Mouse (Mus musculus) hindbrain, embryonic 14.5 days (tissue): ENCODE measurements at regions not wholly inside any gene's neighbourhood (a gene's known extent, or its start where the extent isn't known, plus 50 kb on each side); places are given as distances from the start of the nearest gene placed in this dataset.

Experiments used
- ATAC-seq: fragments of 200-750 bp; cut with Nextera tagmentation; 2 replicates; pipeline ENCODE4 v1.8.0; 2017; ENCODE audit warnings: moderate number of reproducible peaks, mild to moderate bottlenecking, moderate TSS enrichment, moderate library complexity; ENCODE audit not compliant: low FRiP score
- DNase-seq: peaks from one replicate; pipeline ENCODE4 v3.0.0-alpha.2; 2015; ENCODE audit warnings: low spot score
- H3K27ac ChIP-seq: fragments of 300-500 bp; sonication (generic); 2 replicates; pipeline ENCODE4 v1.5.1; 2014; ENCODE audit warnings: mild to moderate bottlenecking, moderate library complexity
- H3K27me3 ChIP-seq: fragments of 300-500 bp; sonication (generic); 2 replicates; pipeline ENCODE4 v1.6.1; 2014; ENCODE audit warnings: mild to moderate bottlenecking, low read length, mixed read lengths; ENCODE audit not compliant: control insufficient read depth, insufficient read depth
- H3K36me3 ChIP-seq: fragments of 300-500 bp; sonication (generic); replicated peaks from 2 replicates; pipeline ENCODE4 v1.6.1; 2014; ENCODE audit not compliant: control insufficient read depth, insufficient read depth
- H3K4me1 ChIP-seq: fragments of 300-500 bp; sonication (generic); replicated peaks from 2 replicates; pipeline ENCODE4 v1.6.1; 2014; ENCODE audit warnings: antibody characterized with exemption, low read length, mixed read lengths; ENCODE audit not compliant: control insufficient read depth, insufficient read depth
- H3K4me2 ChIP-seq: fragments of 300-500 bp; sonication (generic); replicated peaks from 2 replicates; pipeline ENCODE4 v1.6.1; 2014; ENCODE audit warnings: mild to moderate bottlenecking, moderate library complexity
- H3K4me3 ChIP-seq: fragments of 300-500 bp; sonication (generic); replicated peaks from 2 replicates; pipeline ENCODE4 v1.5.1; 2014; ENCODE audit warnings: mild to moderate bottlenecking, low read length
- H3K9ac ChIP-seq: fragments of 300-500 bp; sonication (generic); 2 replicates; pipeline ENCODE4 v1.6.1; 2014
- H3K9me3 ChIP-seq: fragments of 300-500 bp; sonication (generic); 2 replicates; pipeline ENCODE4 v1.6.1; 2016; ENCODE audit warnings: low read length; ENCODE audit not compliant: control insufficient read depth
- WGBS: fragments of 180-500 bp; shearing (Covaris S2); extraction: QIAGEN DNeasy Blood & Tissue Kit; methylation state at CpG from one replicate; pipeline ENCODE4 v1.1.7; 2014; 5-methylcytosine and 5-hydroxymethylcytosine counted together

DNA sequence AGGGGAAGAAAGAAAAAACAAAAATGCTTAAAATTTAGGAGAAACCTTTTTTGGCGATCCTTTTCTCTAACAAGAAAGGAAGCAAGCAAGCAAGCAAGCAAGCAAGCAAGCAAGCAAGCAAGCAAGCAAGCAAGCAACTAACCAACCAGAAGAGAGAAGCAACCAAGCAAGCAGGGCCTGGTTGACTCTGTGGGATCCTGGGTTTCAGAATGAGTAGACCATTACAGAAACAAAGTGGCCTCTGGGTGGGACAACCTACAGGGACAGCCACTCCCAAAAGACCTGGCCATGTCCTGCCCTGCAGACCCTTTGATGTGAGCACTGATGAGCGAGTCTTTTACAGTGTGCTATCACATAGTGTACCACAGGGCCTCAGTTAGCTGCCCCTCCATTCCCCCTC, 211.6 kb downstream of the 4933412E24Rik start:
- no peaks in the 10 kb centered on the region for H3K9me3 ChIP-seq
- no peak overlapping the region for H3K4me3 ChIP-seq
- no peak overlapping the region for H3K4me2 ChIP-seq
- 92% methylated on average over 2 of the region's 2 CpGs for WGBS
- ATAC-seq (no peak), DNase-seq (no peak)
- H3K27me3 ChIP-seq: no peaks in the 10 kb centered on the region
- H3K9ac ChIP-seq: no peak overlapping the region
- H3K36me3 ChIP-seq: no peaks in the 10 kb centered on the region
- H3K27ac ChIP-seq: no peak overlapping the region
- H3K4me1 ChIP-seq: no peaks in the 10 kb centered on the region

DNA sequence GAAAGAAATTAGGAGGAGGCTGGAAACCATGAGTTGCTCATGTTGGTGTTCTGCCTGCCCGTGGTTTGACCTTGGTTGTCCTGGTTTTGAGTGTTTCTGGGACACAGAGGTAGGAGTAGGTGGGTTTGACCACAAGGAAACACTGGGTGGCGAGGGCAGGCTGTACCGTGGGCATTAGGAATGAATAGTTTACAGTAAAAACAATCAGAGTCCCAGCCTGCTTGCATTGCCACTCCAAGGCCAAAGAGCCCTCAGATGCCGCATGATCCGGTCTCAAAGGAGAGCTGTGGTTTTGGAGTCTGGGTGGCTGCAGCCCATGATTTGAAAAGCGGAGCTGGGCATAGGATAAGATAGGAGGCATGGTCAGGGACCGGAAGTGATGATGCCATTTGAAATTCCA, 212.0 kb downstream of the 4933412E24Rik start:
- no peak for DNase-seq
- no peak overlapping the region for H3K4me3 ChIP-seq
- H3K27ac ChIP-seq: no peak overlapping the region
- no peak for ATAC-seq
- H3K36me3 ChIP-seq: no peaks in the 10 kb centered on the region
- 87% methylated on average over 7 of the region's 7 CpGs for WGBS
- no peaks in the 10 kb centered on the region for H3K9me3 ChIP-seq
- no peaks in the 10 kb centered on the region for H3K27me3 ChIP-seq
- no peaks in the 10 kb centered on the region for H3K4me1 ChIP-seq
- no peak overlapping the region for H3K4me2 ChIP-seq
- H3K9ac ChIP-seq: no peak overlapping the region

DNA sequence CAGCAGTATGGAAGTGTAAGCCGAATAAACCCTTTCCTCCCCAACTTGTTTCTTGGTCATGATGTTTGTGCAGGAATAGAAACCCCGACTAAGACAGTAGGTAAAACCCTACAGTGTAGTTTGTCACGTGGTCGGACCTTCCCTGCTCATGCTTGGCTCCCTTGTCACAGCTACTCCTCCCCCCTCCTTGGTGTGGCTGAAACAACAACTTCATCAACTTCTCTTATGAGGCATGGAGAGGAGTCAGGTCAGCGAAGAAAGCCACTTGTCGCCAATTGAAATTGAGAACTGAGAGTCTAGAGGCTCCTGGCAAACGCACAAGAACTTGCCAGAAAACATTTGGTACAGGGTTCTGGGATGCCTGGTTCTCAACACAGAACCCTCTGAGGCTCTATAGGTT, 214.1 kb downstream of the 4933412E24Rik start:
- DNase-seq (no peak), ATAC-seq (no peak)
- H3K4me3 ChIP-seq: no peak overlapping the region
- no peaks in the 10 kb centered on the region for H3K27me3 ChIP-seq
- no peaks in the 10 kb centered on the region for H3K4me1 ChIP-seq
- H3K36me3 ChIP-seq: no peaks in the 10 kb centered on the region
- H3K4me2 ChIP-seq: no peak overlapping the region
- no peak overlapping the region for H3K27ac ChIP-seq
- H3K9me3 ChIP-seq: no peaks in the 10 kb centered on the region
- 96% methylated on average over 6 of the region's 7 CpGs for WGBS
- no peak overlapping the region for H3K9ac ChIP-seq

DNA sequence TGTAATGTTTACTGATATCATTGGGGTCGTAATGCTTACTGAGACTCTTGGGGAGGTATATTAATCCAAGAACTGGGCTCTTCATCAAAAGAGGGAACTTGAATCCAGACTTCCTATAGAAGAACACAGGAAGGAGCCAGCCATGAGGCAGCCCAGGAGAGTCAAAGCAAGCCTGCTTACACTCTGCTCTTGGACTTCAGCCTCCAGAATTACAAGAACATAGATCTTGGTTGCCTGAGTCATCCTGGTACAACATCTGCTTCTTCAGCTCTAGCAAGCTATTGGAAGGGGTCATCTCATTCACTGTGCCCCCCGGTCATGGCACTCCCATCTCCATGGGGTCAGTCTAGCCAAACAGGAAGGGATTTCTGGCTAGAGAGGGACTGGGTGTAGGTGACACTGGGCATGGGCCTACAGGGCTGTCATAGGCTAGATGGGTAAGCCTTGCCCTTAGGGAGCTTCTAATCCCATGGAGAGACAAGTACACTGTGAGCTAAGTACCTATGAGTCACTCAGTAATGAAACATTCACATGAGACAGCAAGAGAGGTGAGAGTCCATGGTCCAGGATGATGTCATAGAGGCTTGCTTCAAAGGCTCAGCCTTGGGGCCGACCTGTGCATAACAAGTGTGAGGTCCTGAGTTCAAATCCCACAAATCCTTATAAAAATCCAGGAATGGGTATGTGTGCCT, 217.1 kb downstream of the 4933412E24Rik start:
- no peak for DNase-seq

DNA sequence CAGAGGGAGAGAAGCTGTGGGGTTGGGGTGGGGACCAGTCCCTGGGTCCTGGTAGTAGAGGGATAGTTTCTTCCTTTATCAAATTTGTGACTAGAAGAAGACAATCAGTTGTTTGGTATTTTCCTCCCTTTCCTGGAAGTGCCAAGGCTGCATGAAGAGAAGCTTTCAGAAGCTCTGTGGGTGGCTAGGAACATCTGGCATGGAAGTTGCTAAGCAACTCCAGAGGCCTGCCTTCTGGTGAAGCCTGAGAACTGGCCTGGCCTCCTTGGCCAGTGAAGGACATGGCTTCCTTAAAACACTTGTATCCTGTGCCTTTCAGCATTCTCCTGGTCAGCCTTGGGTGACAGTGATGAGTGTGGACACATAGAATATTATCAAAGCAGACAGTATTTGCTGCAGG, 217.9 kb downstream of the 4933412E24Rik start:
- Histone ChIP-seq H3K27ac (no peak overlapping the region), H3K9ac (no peak overlapping the region), H3K4me1 (no peaks in the 10 kb centered on the region), H3K4me3 (no peak overlapping the region), H3K4me2 (no peak overlapping the region), H3K36me3 (no peaks in the 10 kb centered on the region), H3K9me3 (no peaks in the 10 kb centered on the region), H3K27me3 (no peaks in the 10 kb centered on the region)
- no peak for DNase-seq
- no peak for ATAC-seq

More for the DNA sequence above, 217.1 kb downstream of the 4933412E24Rik start:
- H3K4me1 ChIP-seq: no peaks in the 10 kb centered on the region
- no peak overlapping the region for H3K27ac ChIP-seq
- no peak overlapping the region for H3K4me2 ChIP-seq
- no peaks in the 10 kb centered on the region for H3K27me3 ChIP-seq
- H3K9me3 ChIP-seq: no peaks in the 10 kb centered on the region
- no peak overlapping the region for H3K9ac ChIP-seq
- no peak for ATAC-seq
- H3K36me3 ChIP-seq: no peaks in the 10 kb centered on the region
- WGBS: 86% methylated on average over 3 of the region's 3 CpGs
- H3K4me3 ChIP-seq: no peak overlapping the region

DNA sequence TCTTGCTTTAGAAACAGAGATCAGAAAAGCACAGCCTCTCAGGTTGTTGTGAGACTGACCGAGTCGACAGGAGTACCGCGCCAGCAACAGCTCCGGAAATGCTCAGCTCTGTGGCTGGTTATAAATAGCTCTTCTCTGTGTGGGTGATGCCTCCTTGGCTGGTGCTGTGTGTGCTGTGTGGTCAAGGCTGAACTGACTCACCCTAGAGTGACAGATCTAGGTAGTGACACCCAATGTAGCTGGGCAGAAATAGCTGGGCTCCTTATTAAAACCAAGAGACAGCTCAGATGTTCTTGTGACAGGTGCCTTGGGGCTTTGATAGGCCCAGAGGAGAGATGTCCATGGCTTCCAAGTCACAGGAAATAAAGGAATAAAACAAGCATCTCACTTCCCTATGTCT, 220.7 kb downstream of the 4933412E24Rik start:
- WGBS: 91% methylated on average over 5 of the region's 5 CpGs
- H3K4me1 ChIP-seq: no peaks in the 10 kb centered on the region
- H3K36me3 ChIP-seq: no peaks in the 10 kb centered on the region
- H3K27me3 ChIP-seq: no peaks in the 10 kb centered on the region
- no peaks in the 10 kb centered on the region for H3K9me3 ChIP-seq
- no peak for DNase-seq
- H3K4me3 ChIP-seq: no peak overlapping the region
- no peak overlapping the region for H3K9ac ChIP-seq
- H3K27ac ChIP-seq: no peak overlapping the region
- no peak overlapping the region for H3K4me2 ChIP-seq
- no peak for ATAC-seq

DNA sequence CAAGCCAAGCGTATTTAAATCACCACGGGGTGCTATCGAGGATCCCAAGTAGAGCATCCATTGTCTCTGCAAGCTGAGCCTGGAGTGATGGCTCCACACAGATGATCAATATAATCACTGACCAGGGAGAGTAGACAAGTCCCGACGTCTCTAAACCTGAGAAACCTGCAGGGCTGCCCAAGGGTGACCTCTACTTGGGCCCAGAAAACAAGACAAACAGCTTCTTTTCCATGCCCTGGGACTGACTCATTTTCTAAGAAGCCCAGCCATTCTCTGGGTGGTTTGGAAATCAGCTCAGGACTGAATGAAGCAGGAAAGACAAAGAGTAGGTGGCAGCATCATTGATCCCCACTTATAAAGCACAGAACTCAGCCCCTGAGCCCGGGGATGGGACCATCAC, 221.5 kb downstream of the 4933412E24Rik start:
- DNase-seq: no peak
- Histone ChIP-seq H3K9ac (no peak overlapping the region), H3K4me2 (no peak overlapping the region), H3K4me1 (no peaks in the 10 kb centered on the region), H3K9me3 (no peaks in the 10 kb centered on the region), H3K36me3 (no peaks in the 10 kb centered on the region), H3K4me3 (no peak overlapping the region), H3K27me3 (no peaks in the 10 kb centered on the region), H3K27ac (no peak overlapping the region)
- ATAC-seq: no peak
- WGBS: 88% methylated on average over 6 of the region's 6 CpGs

DNA sequence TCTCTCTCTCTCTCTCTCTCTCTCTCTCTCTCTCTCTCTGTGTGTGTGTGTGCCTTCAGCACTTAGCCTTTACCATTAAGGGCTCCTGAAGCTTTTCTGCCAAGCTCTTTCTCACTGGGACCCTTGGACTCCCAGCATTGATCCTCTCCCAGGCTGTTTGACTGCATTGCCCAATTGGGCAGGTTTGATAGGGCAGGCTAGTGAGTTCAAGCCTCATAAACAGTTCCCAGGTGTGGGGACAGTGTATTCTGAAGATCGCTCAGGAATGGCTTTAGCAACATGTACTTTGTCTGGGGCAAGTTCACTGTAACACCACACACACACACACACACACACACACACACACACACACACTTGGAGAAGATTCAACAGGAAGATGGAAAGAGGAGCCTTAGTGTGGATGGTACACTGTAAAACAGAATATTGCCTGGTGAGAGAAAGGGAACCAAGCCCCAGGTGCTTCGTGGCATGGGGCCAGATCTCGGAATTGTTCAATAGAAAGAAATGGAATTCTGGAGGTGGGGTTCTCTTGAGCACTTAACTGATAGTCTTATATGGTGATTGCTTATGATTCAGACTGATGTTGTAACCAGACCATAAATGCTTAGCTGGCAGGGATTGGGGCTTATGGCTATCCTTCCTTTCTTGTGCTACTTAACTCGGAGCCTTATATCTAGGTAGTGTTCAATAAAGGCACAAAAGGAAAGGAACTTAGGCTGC, 229.5 kb downstream of the 4933412E24Rik start:
- 88% methylated on average over 4 of the region's 4 CpGs for WGBS
- Histone ChIP-seq H3K4me1 (peaks cover 18% of the 10 kb centered on the region), H3K36me3 (no peaks in the 10 kb centered on the region), H3K9ac (no peak overlapping the region), H3K27ac (no peak overlapping the region), H3K4me2 (no peak overlapping the region), H3K4me3 (no peak overlapping the region), H3K9me3 (0 out of 2 replicates have a peak, but pooled peaks cover 8% of the 10 kb centered on the region), H3K27me3 (no peaks in the 10 kb centered on the region)
- DNase-seq: no peak
- no peak for ATAC-seq

DNA sequence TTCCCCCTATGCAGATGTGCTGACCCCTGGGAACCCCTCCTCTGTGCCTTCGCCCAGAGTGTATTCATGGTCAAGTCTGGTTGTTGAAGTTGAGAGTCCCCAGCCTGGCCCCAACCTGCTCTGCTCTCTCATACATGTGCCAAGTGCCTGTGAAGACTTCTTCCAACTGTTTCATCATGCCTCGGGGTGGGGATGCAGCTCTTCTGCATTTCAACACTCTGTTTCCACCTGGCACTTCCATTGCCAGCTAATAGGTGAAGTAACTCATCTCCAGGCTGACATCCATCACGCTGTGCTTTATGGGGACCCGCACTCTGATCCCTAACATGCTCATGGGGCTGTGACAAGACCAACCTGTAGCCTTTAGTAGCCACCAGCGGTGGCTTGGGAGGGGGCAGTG, 230.4 kb downstream of the 4933412E24Rik start:
- no peak overlapping the region for H3K4me2 ChIP-seq
- H3K36me3 ChIP-seq: no peaks in the 10 kb centered on the region
- 91% methylated on average over 5 of the region's 5 CpGs for WGBS
- no peak for ATAC-seq
- H3K27ac ChIP-seq: no peak overlapping the region
- no peak for DNase-seq
- H3K4me1 ChIP-seq: peaks cover 18% of the 10 kb centered on the region
- no peaks in the 10 kb centered on the region for H3K27me3 ChIP-seq
- no peak overlapping the region for H3K9ac ChIP-seq
- H3K9me3 ChIP-seq: 0 out of 2 replicates have a peak, but pooled peaks cover 8% of the 10 kb centered on the region
- no peak overlapping the region for H3K4me3 ChIP-seq
